In genomic region chr15:79834130-79834880, GRCm38 (mm10) we compare ENCODE assay signal across 8 mouse cellular contexts. TPM values are rescaled to one million over a fixed set of nuclear protein-coding genes. Genes with fewer than 3 reads are reported as not detected.
DNase-seq lines count a peak whose midpoint lies in the region; ATAC-seq and TF ChIP-seq lines count a peak whose summit lies in the region.

Gene Npcd (minus strand): TSS chr15:79834237.
Gene Cbx6 (minus strand): TSS chr15:79834688.

- peak within 1 kb of the TSS; percentile 84 for H3K4me3 ChIP-seq in forebrain, embryonic 13.5 days
- peak within 1 kb of the TSS; percentile 71 for H3K4me3 ChIP-seq in liver, embryonic 16.5 days (ENCODE audit: low read depth, low read length)
- H3K4me3 ChIP-seq in neural tube, embryonic 14.5 days (ENCODE audit: low read depth, low read length) = peak within 1 kb of the TSS; percentile 81
- peak within 1 kb of the TSS; percentile 94 for H3K4me3 ChIP-seq in testis, adult 2 months (ENCODE audit: control insufficient read depth, low read depth, low read length)

- intact Hi-C loops in heart, postnatal 10 days (cut with DNase I) = loop anchor here (5.0 kb wide), 2 partner anchors 93 to 248 kb away; no protein-coding TSS in a partner anchor

- H3K27me3 ChIP-seq in forebrain, embryonic 13.5 days = no peaks in the 10 kb centered on the region
- no peaks in the 10 kb centered on the region for H3K27me3 ChIP-seq in liver, embryonic 16.5 days (ENCODE audit: control insufficient read depth, insufficient read depth, low read depth, low read length)
- H3K27me3 ChIP-seq in neural tube, embryonic 14.5 days (ENCODE audit: control insufficient read depth, insufficient read depth, low read length) = no peaks in the 10 kb centered on the region
- no peaks in the 10 kb centered on the region for H3K27me3 ChIP-seq in testis, adult 2 months (ENCODE audit: control insufficient read depth, insufficient read depth, low read length)

- ATAC-seq in cerebellum, adult (ENCODE audit: insufficient number of reproducible peaks, low FRiP score, low TSS enrichment) = peak; percentile 70
- ATAC-seq in forebrain, embryonic 13.5 days = peak; percentile 91
- ATAC-seq in liver, embryonic 16.5 days (ENCODE audit: low read depth) = peak; percentile 90
- peak; percentile 88 for ATAC-seq in neural tube, embryonic 14.5 days (ENCODE audit: low read depth)

- peaks cover 10% of the 10 kb centered on the region for H3K36me3 ChIP-seq in forebrain, embryonic 13.5 days (ENCODE audit: poor library complexity, severe bottlenecking)
- no peaks in the 10 kb centered on the region for H3K36me3 ChIP-seq in liver, embryonic 16.5 days (ENCODE audit: control insufficient read depth, insufficient read depth)
- H3K36me3 ChIP-seq in neural tube, embryonic 14.5 days (ENCODE audit: control insufficient read depth, insufficient read depth, low read length) = no peaks in the 10 kb centered on the region
- no peaks in the 10 kb centered on the region for H3K36me3 ChIP-seq in testis, adult 2 months (ENCODE audit: control insufficient read depth, insufficient read depth, low read length)

- peak; percentile 94 for DNase-seq in ES-CJ7 (ENCODE audit: low read depth, low spot score)
- peak; percentile 98 to 99 for DNase-seq in heart, postnatal 10 days
- DNase-seq in kidney, postnatal 4 days = peak; percentile 99 to 100

- H3K9me3 ChIP-seq in forebrain, embryonic 13.5 days (replicated peaks) = no peaks in the 10 kb centered on the region
- no peaks in the 10 kb centered on the region for H3K9me3 ChIP-seq in liver, embryonic 16.5 days (replicated peaks; ENCODE audit: control insufficient read depth, low read length)
- no peaks in the 10 kb centered on the region for H3K9me3 ChIP-seq in neural tube, embryonic 14.5 days (ENCODE audit: control insufficient read depth, low read length)

- peak within 1 kb of the TSS; percentile 98 for H3K4me2 ChIP-seq in forebrain, embryonic 13.5 days
- peak within 1 kb of the TSS; percentile 80 for H3K4me2 ChIP-seq in liver, embryonic 16.5 days (ENCODE audit: low read depth, low read length)
- H3K4me2 ChIP-seq in neural tube, embryonic 14.5 days (ENCODE audit: low read depth, low read length) = peak within 1 kb of the TSS; percentile 96

- peak within 1 kb of the TSS; percentile 97 for H3K27ac ChIP-seq in forebrain, embryonic 13.5 days
- no peak within 1 kb of the TSS for H3K27ac ChIP-seq in liver, embryonic 16.5 days (ENCODE audit: low read length)
- peak within 1 kb of the TSS; percentile 96 for H3K27ac ChIP-seq in neural tube, embryonic 14.5 days (ENCODE audit: low read depth, low read length)
- H3K27ac ChIP-seq in testis, adult 2 months (ENCODE audit: control insufficient read depth, insufficient read depth, low read depth, low read length) = peak within 1 kb of the TSS; percentile 74

- no peak for TF ChIP-seq CTCF in testis, adult 2 months (IDR thresholded peaks at IDR 0.05; ENCODE audit: control insufficient read depth, insufficient read depth, insufficient replicate concordance, low read depth, low read length)

- H3K4me1 ChIP-seq in forebrain, embryonic 13.5 days = peaks cover 50% of the 10 kb centered on the region
- peaks cover 7% of the 10 kb centered on the region for H3K4me1 ChIP-seq in liver, embryonic 16.5 days (ENCODE audit: control insufficient read depth, low read depth, low read length)
- peaks cover 34% of the 10 kb centered on the region for H3K4me1 ChIP-seq in neural tube, embryonic 14.5 days (ENCODE audit: control insufficient read depth, insufficient read depth, low read length)
- H3K4me1 ChIP-seq in testis, adult 2 months (ENCODE audit: control insufficient read depth, insufficient read depth, low read length) = peaks cover 13% of the 10 kb centered on the region

- H3K9ac ChIP-seq in forebrain, embryonic 13.5 days = peak within 1 kb of the TSS; percentile 89
- H3K9ac ChIP-seq in liver, embryonic 16.5 days (ENCODE audit: low read depth, low read length) = peak within 1 kb of the TSS; percentile 64
- H3K9ac ChIP-seq in neural tube, embryonic 14.5 days (replicated peaks; ENCODE audit: low read depth, low read length) = peak within 1 kb of the TSS; percentile 90

- WGBS in forebrain, embryonic 13.5 days = under 1% methylated on average over 46 of the region's 58 CpGs
- 2% methylated on average over 57 of the region's 58 CpGs for WGBS in liver, embryonic 16.5 days (ENCODE audit: insufficient replicate concordance)
- 3% methylated on average over 34 of the region's 58 CpGs for WGBS in neural tube, embryonic 14.5 days

- peak; percentile 73 for TF ChIP-seq POLR2A in testis, adult 2 months (IDR thresholded peaks at IDR 0.05; ENCODE audit: control insufficient read depth, low read depth, low read length)

RNA-seq across cellular contexts. Expression of gene Npcd, which starts in this region (rescaled TPM):
- polyA plus RNA-seq in forebrain, embryonic 13.5 days (2015; fragmentation: Nextera tagmentation; extraction: Ambion mirVana) = not detected in 2 replicates
- total RNA-seq in heart, postnatal 10 days (2021) = 1 to 10 TPM in 1 of 2 experiments, under 1 TPM in 1; 0.74 to 1.8 TPM
- polyA plus RNA-seq in liver, embryonic 16.5 days (2015; fragmentation: Nextera tagmentation; extraction: Ambion mirVana) = not detected in 2 replicates
- 1.0 and 2.5 TPM in 2 replicates for polyA plus RNA-seq in neural tube, embryonic 14.5 days (2014; fragmentation: Nextera tagmentation; extraction: Ambion mirVana)
- 0.10 TPM in 1 of 2 replicates, not detected in the other for polyA plus RNA-seq in testis, adult 2 months (2012; rRNA removed)

RNA-seq across cellular contexts. Expression of gene Cbx6, which starts in this region (rescaled TPM):
- polyA plus RNA-seq in forebrain, embryonic 13.5 days (2015; fragmentation: Nextera tagmentation; extraction: Ambion mirVana) = 39.0 and 43.8 TPM in 2 replicates
- 10 to 100 TPM; 40.7 to 48.7 TPM for total RNA-seq in heart, postnatal 10 days (2021)
- polyA plus RNA-seq in liver, embryonic 16.5 days (2015; fragmentation: Nextera tagmentation; extraction: Ambion mirVana) = 5.8 and 6.3 TPM in 2 replicates
- polyA plus RNA-seq in neural tube, embryonic 14.5 days (2014; fragmentation: Nextera tagmentation; extraction: Ambion mirVana) = 25.4 and 31.1 TPM in 2 replicates
- 4.6 and 6.6 TPM in 2 replicates for polyA plus RNA-seq in testis, adult 2 months (2012; rRNA removed)
